Mouse (Mus musculus) thymus, postnatal 25 days (tissue): Measurements from ENCODE around the gene Eif4h.

Experiments used
- DNase-seq: peaks from one replicate; pipeline ENCODE4 v3.0.0; 2022

Eif4h gene

GRCm38 (mm10) chr5:134639269-134639682, at the start of gene Eif4h:
Eif4h (minus strand) TSS chr5:134639490.
- DNase-seq: peak; percentile 98

DNA sequence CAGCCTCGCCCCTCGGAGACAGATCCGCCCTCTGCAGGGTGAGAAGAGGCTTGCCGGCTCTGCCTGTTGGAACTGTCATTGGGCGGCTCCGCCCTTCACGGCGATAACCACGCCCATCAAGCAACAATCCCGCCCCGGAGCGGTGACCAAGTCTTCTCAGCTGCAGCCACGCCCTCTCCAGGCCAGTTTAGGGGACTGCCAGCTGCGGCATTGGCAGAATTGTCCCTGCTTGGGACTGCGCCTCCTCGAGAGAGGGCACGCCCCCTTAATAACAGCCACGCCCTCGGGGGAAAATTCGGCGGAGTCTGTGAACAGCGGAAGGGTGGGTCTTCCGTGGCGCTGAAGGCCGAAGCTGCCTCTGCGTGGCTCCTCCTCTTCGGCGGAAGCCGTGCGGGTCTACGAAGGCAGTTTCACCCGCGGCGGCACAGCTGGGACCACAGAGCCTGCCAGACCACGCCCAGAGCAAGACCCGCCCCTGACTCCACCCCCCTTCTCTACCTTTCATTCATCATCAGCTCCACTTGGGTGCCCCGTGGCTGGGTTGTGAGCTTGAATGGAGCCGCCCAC, 49.5 kb upstream of the Eif4h start:
- DNase-seq: peak; percentile 99

GRCm38 (mm10) chr5:134688086-134688717, 48.9 kb upstream of the Eif4h start, which contains the start of gene Limk1:
Limk1 (minus strand) TSS chr5:134688598.
- DNase-seq: no peak

- DNase-seq: no peak
Observed at GRCm38 (mm10) chr5:134687187-134687586, 47.9 kb upstream of the Eif4h start.

GRCm38 (mm10) chr5:134686541-134686940, 47.3 kb upstream of the Eif4h start:
- DNase-seq: no peak

- no peak for DNase-seq
Observed at GRCm38 (mm10) chr5:134684398-134684797, 45.1 kb upstream of the Eif4h start.

GRCm38 (mm10) chr5:134683813-134684212, 44.5 kb upstream of the Eif4h start:
- DNase-seq: no peak

DNA sequence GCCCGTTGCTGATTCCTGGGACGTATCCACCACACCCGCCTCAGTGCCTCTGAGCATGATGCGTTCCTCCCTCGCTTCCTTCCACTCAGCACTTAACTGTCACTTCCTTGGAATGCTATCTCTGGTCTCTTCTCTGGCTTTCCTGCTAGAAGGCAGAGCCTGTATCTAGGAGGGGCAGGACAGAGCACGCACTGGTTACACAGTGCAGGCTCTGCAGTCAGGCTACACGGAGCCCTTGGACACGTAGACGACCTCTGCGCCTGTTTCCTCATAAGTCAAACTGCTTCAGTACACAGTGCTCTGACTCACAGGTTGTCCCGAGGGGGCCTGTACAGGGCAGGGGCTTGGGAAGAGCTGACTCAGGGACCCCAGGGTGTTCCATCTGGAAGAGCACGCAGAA, 40.9 kb upstream of the Eif4h start:
- DNase-seq: no peak

GRCm38 (mm10) chr5:134678827-134679546, 39.7 kb upstream of the Eif4h start:
- no peak for DNase-seq

DNA sequence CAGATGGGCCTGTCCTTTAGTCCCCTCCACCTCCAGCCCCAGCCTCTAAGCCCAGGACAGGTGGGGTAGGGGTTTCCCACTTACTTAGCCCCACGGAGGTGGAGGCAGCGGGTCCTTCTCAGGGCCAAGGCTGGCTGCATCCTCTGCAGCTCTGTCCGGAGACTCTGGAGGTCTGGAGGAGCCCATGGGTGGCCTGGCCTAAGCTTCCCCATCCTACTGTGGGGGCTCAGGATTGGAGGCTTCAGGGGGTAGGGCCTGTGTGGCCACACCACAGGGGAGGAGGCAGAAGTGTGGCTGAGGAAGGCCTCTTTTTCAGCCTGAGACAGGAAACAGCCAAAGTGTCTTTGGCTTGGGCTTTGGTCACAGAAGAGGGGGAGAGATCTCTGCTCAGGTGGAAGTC, 38.7 kb upstream of the Eif4h start:
- peak; percentile 20 for DNase-seq

- no peak for DNase-seq
Observed at GRCm38 (mm10) chr5:134677491-134677890, 38.2 kb upstream of the Eif4h start.

- DNase-seq: peak; percentile 51
Observed at GRCm38 (mm10) chr5:134675956-134676759, 36.9 kb upstream of the Eif4h start.

- no peak for DNase-seq
Observed at GRCm38 (mm10) chr5:134674977-134675376, 35.7 kb upstream of the Eif4h start.

GRCm38 (mm10) chr5:134672611-134673010, 33.3 kb upstream of the Eif4h start:
- DNase-seq: no peak

- no peak for DNase-seq
Observed at GRCm38 (mm10) chr5:134672198-134672516, 32.9 kb upstream of the Eif4h start.

GRCm38 (mm10) chr5:134671335-134672197, 32.3 kb upstream of the Eif4h start:
- no peak for DNase-seq

DNA sequence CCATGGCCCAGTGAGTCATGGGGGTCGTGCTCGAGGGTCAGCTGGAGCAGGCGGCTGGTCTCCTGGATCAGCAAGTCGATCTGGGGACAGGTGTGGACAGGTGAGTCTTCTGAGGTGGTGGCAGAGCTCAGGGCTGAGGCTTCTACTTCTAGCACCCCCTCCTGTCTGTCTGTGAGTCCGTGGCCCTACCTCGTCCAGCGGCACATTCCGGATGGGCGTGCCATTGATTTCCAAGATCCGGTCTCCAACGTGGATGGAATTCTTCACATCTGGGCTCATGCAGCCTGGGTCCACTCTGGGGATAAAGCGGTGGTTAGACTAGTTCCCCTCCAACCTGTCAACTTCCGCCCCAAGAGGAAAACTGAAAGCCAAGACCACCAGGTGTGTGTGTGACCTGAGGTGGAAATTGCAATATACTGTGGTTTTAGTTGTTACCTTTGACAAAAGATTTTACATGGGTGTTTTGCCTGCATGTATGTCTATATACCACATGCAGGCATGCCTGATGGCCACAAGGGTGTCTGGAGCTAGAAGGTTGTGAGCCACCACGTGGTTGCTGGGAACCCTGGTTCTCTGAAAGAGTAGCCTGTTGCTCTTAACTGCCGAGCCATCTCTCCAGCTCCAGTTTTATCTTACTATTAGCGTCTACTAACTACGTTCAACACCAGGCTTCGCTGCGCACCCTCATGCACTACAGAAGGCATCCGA, 29.9 kb upstream of the Eif4h start:
- no peak for DNase-seq

GRCm38 (mm10) chr5:134668495-134668894, 29.2 kb upstream of the Eif4h start:
- no peak for DNase-seq

DNA sequence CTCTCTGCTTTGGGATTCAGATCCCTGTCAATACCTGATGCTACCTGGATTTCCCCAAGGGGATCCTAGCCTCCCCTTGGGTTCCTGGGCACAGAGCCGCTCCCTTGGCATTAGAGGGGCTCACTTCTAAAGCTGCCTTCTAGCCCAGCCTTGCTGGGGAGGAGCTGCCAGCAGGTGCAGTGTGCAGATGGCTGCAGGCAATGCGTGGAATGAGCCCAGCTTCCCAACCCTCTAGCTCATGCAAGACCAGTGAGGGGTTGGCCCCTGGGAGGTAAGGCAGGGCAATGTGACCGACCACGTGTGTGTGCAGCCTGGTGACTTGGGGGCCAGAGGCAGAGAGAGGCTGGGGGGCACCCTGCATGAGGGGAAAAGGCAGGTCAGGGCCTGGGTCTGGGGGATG, 17.4 kb upstream of the Eif4h start:
- DNase-seq: no peak

DNA sequence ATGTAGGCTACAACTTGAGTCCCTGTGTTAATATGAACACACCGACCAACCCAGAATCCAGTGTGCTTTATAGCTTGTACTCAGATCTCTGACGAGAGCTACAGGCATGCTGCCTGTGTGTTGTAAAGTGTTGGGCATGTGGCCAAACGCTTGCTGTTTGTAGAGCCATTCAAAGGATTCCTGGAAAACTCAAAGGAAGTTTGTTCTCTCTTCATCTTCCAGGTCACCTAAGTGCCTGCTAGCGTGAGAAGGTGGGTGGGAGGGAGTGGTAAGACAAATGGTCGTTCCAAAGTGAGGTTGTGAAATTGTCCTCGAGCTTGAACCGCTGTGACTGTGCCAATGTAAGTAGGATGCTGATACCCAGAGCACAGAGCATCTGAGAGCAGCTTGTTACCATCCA, 12.7 kb upstream of the Eif4h start:
- DNase-seq: no peak

DNA sequence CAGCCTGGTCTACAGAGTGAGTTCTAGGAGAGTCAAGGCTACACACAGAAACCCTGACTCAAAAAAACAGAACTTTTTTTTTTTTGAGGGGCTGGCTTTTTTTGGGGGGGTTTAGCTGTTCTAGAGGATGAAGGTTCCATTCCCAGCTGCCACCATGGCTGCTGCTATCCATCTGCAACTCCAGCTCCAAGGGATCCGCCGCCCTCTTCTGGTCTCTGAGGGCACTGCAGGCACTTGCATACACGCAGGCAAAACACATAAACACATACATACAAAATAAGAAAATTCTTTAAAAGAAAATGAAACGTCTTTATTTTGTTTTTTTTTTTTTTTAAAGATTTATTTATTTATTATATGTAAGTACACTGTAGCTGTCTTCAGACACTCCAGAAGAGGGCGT, 11.6 kb upstream of the Eif4h start:
- DNase-seq: peak; percentile 72

DNA sequence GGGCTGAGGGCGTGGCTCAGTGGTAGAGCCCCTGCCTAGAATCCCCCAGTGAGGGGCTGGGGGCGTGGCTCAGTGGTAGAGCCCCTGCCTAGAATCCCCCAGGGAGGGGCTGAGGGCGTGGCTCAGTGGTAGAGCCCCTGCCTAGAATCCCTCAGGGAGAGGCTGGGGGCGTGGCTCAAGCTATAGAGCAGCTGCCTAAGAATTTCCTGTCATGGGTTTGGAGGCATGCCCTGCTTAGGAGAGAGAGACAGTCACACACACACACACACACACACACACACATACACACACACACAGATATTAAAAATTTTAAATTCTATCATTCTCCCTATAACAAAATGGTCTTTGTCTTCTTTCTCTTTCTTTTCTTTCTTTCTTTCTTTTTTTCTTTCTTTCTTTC, 9.7 kb upstream of the Eif4h start:
- peak; percentile 18 for DNase-seq
